Comparison of ENCODE assay signal across 28 mouse cellular contexts in the genomic region with DNA sequence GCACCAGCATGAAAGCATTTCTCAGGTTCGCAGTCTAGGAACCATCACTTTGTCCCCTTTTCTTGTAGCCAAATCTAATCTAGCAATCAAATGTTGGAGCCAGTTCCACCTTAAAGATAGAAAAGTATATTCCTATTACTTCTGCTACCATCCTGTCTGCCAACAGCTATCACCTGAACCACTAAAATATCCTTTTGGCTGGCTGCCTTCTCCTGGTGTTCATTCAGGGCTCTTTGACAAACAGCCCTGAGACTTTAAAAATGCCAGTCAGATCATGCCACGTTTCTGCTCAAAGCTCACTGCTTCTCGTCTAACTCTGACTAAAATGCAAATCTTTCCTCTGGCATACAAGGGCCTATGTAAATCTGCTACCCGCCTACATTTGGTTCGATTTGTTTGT.
"Had no signal": no experiment of that assay in that cellular context is flagged by ENCODE, and none has a peak within 500 bp of the region (broad histone marks: within the 10 kb centered on the region; RNA-seq: fewer than 3 reads in every experiment).

No protein-coding gene starts in this region.

- DNase-seq: gastrocnemius, adult 2 months; gastrocnemius, postnatal 10 days; gastrocnemius, postnatal 25 days; heart, adult 11 months; heart, adult 2 months; heart, postnatal 14 days; heart, postnatal 36 days; kidney, adult 11 months; kidney, adult 2 months; kidney, adult 9 months; kidney, postnatal 14 days; kidney, postnatal 36 days; layer of hippocampus, adult 9-11 months; layer of hippocampus, postnatal 36 days; left cerebral cortex, postnatal 4 days had no signal

- H3K27me3 ChIP-seq: heart, embryonic 13.5 days; heart, embryonic 15.5 days; hindbrain, embryonic 13.5 days; kidney, embryonic 15.5 days; limb, embryonic 13.5 days; limb, embryonic 15.5 days; liver, embryonic 12.5 days had no signal

- H3K4me1 ChIP-seq: heart, embryonic 13.5 days; heart, embryonic 15.5 days; hindbrain, embryonic 15.5 days; kidney, embryonic 15.5 days; limb, embryonic 13.5 days; limb, embryonic 15.5 days; liver, embryonic 12.5 days had no signal

- H3K9me3 ChIP-seq: heart, embryonic 13.5 days; heart, embryonic 15.5 days; hindbrain, embryonic 13.5 days; hindbrain, embryonic 15.5 days; kidney, embryonic 15.5 days; limb, embryonic 13.5 days; limb, embryonic 15.5 days; liver, embryonic 12.5 days had no signal

- ATAC-seq: hindbrain, postnatal 0 days; intestine, embryonic 16.5 days; liver, embryonic 12.5 days had no signal

- H3K27ac ChIP-seq: gastrocnemius, adult 2 months; heart, adult 2 months; heart, embryonic 13.5 days; heart, embryonic 15.5 days; hindbrain, embryonic 13.5 days; hindbrain, embryonic 15.5 days; hindbrain, postnatal 0 days; kidney, embryonic 15.5 days; kidney, postnatal 0 days; limb, embryonic 13.5 days; limb, embryonic 15.5 days; liver, embryonic 12.5 days; liver, embryonic 14.5 days had no signal

- H3K9ac ChIP-seq: heart, embryonic 13.5 days; heart, embryonic 15.5 days; hindbrain, embryonic 13.5 days; hindbrain, embryonic 15.5 days; kidney, embryonic 15.5 days; limb, embryonic 13.5 days; limb, embryonic 15.5 days; liver, embryonic 12.5 days; liver, embryonic 14.5 days had no signal

- H3K36me3 ChIP-seq: heart, embryonic 13.5 days; heart, embryonic 15.5 days; hindbrain, embryonic 13.5 days; hindbrain, embryonic 15.5 days; kidney, embryonic 15.5 days; limb, embryonic 13.5 days; limb, embryonic 15.5 days; liver, embryonic 12.5 days had no signal

- H3K4me2 ChIP-seq: heart, embryonic 11.5 days; heart, embryonic 13.5 days; heart, embryonic 15.5 days; hindbrain, embryonic 13.5 days; hindbrain, embryonic 15.5 days; kidney, embryonic 15.5 days; limb, embryonic 13.5 days; limb, embryonic 15.5 days; liver, embryonic 12.5 days had no signal

- H3K4me3 ChIP-seq: gastrocnemius, adult 2 months; heart, adult 2 months; heart, embryonic 13.5 days; heart, embryonic 15.5 days; hindbrain, embryonic 13.5 days; hindbrain, embryonic 15.5 days; kidney, embryonic 15.5 days; limb, embryonic 13.5 days; limb, embryonic 15.5 days; liver, embryonic 12.5 days had no signal
